Mouse (Mus musculus): ENCODE results near the gene Fxyd4. TPM values are rescaled to one million over a fixed set of nuclear protein-coding genes. Genes with fewer than 3 reads are reported as not detected.

Fxyd4 gene
- polyA plus RNA-seq, 2 experiments = not detected

GRCm38 (mm10) chr6:117956161-117956560 is 18.7 kb upstream of the Fxyd4 start:
- DNase-seq (ENCODE audit: low read depth in 3 of 3, low spot score in 3 of 3) (no peak), ATAC-seq (ENCODE audit: insufficient read depth) (no peak)
- Histone ChIP-seq H3K9me3 (ENCODE audit: control insufficient read depth, low read length) (no peaks in the 10 kb centered on the region), H3K4me2 (ENCODE audit: low read depth) (no peak overlapping the region), H3K27ac (no peak overlapping the region), H3K4me3 (ENCODE audit: insufficient read depth in 1 of 2, low read depth in 2 of 2, low read length in 2 of 2) (no peak overlapping the region), H3K9ac (replicated peaks) (no peak overlapping the region), H3K36me3 (replicated peaks; ENCODE audit: control insufficient read depth, insufficient read depth, low read depth) (no peaks in the 10 kb centered on the region), H3K27me3 (ENCODE audit: control insufficient read depth, insufficient read depth, low read length) (no peaks in the 10 kb centered on the region), H3K4me1 (replicated peaks; ENCODE audit: control insufficient read depth in 2 of 2, insufficient read depth in 2 of 2, low read length in 1 of 2) (peaks cover 0 to 5% of the 10 kb centered on the region in 2 experiments; a peak in 2 of 4 replicates)
- TF ChIP-seq CTCF (IDR thresholded peaks at IDR 0.05; ENCODE audit: low read depth) = no peak
- TF ChIP-seq EP300 (IDR thresholded peaks at IDR 0.05; ENCODE audit: low read depth) = no peak
- whole genome bisulfite sequencing (ENCODE audit: insufficient replicate concordance) = 59% methylated on average over 6 of the region's 6 CpGs

- no peak overlapping the region for H3K9ac ChIP-seq (replicated peaks)
- ATAC-seq (ENCODE audit: insufficient read depth) (no peak), DNase-seq (ENCODE audit: low read depth in 3 of 3, low spot score in 3 of 3) (no peak)
- no peak overlapping the region for H3K4me2 ChIP-seq (ENCODE audit: low read depth)
- H3K4me1 ChIP-seq (replicated peaks; ENCODE audit: control insufficient read depth in 2 of 2, insufficient read depth in 2 of 2, low read length in 1 of 2) = peaks cover 0 to 5% of the 10 kb centered on the region in 2 experiments; a peak in 2 of 4 replicates
- no peaks in the 10 kb centered on the region for H3K9me3 ChIP-seq (ENCODE audit: control insufficient read depth, low read length)
- H3K4me3 ChIP-seq (ENCODE audit: insufficient read depth in 1 of 2, low read depth in 2 of 2, low read length in 2 of 2) = no peak overlapping the region
- no peak for TF ChIP-seq EP300 (IDR thresholded peaks at IDR 0.05; ENCODE audit: low read depth)
- peak; percentile 69 for TF ChIP-seq CTCF (IDR thresholded peaks at IDR 0.05; ENCODE audit: low read depth)
- no peaks in the 10 kb centered on the region for H3K36me3 ChIP-seq (replicated peaks; ENCODE audit: control insufficient read depth, insufficient read depth, low read depth)
- 58% methylated on average over 4 of the region's 4 CpGs for WGBS (ENCODE audit: insufficient replicate concordance)
- H3K27ac ChIP-seq = no peak overlapping the region
- H3K27me3 ChIP-seq (ENCODE audit: control insufficient read depth, insufficient read depth, low read length) = no peaks in the 10 kb centered on the region
Measured at GRCm38 (mm10) chr6:117952330-117952729, 14.8 kb upstream of the Fxyd4 start.

GRCm38 (mm10) chr6:117943899-117944298 is 6.4 kb upstream of the Fxyd4 start:
- no peaks in the 10 kb centered on the region for H3K9me3 ChIP-seq (ENCODE audit: control insufficient read depth, low read length)
- no peak overlapping the region for H3K4me3 ChIP-seq (ENCODE audit: insufficient read depth in 1 of 2, low read depth in 2 of 2, low read length in 2 of 2)
- ATAC-seq (ENCODE audit: insufficient read depth) (no peak), DNase-seq (ENCODE audit: low read depth in 3 of 3, low spot score in 3 of 3) (no peak)
- TF ChIP-seq CTCF (IDR thresholded peaks at IDR 0.05; ENCODE audit: low read depth) (no peak), EP300 (IDR thresholded peaks at IDR 0.05; ENCODE audit: low read depth) (no peak)
- WGBS (ENCODE audit: insufficient replicate concordance) = 59% methylated on average over 2 of the region's 2 CpGs
- no peak overlapping the region for H3K9ac ChIP-seq (replicated peaks)
- no peak overlapping the region for H3K27ac ChIP-seq
- H3K4me2 ChIP-seq (ENCODE audit: low read depth) = no peak overlapping the region
- no peaks in the 10 kb centered on the region for H3K36me3 ChIP-seq (replicated peaks; ENCODE audit: control insufficient read depth, insufficient read depth, low read depth)
- H3K27me3 ChIP-seq (ENCODE audit: control insufficient read depth, insufficient read depth, low read length) = no peaks in the 10 kb centered on the region
- H3K4me1 ChIP-seq (replicated peaks; ENCODE audit: control insufficient read depth in 2 of 2, insufficient read depth in 2 of 2, low read length in 1 of 2) = no peaks in the 10 kb centered on the region

GRCm38 (mm10) chr6:117942769-117943168 is 5.3 kb upstream of the Fxyd4 start:
- WGBS (ENCODE audit: insufficient replicate concordance) = 77% methylated on average over 10 of the region's 10 CpGs
- no peaks in the 10 kb centered on the region for H3K9me3 ChIP-seq (ENCODE audit: control insufficient read depth, low read length)
- DNase-seq (ENCODE audit: low read depth in 3 of 3, low spot score in 3 of 3) (no peak), ATAC-seq (ENCODE audit: insufficient read depth) (no peak)
- TF ChIP-seq CTCF (IDR thresholded peaks at IDR 0.05; ENCODE audit: low read depth) (no peak), EP300 (IDR thresholded peaks at IDR 0.05; ENCODE audit: low read depth) (no peak)
- H3K27me3 ChIP-seq (ENCODE audit: control insufficient read depth, insufficient read depth, low read length) = no peaks in the 10 kb centered on the region
- H3K4me2 ChIP-seq (ENCODE audit: low read depth) = no peak overlapping the region
- H3K9ac ChIP-seq (replicated peaks) = no peak overlapping the region
- no peaks in the 10 kb centered on the region for H3K36me3 ChIP-seq (replicated peaks; ENCODE audit: control insufficient read depth, insufficient read depth, low read depth)
- no peak overlapping the region for H3K4me3 ChIP-seq (ENCODE audit: insufficient read depth in 1 of 2, low read depth in 2 of 2, low read length in 2 of 2)
- no peaks in the 10 kb centered on the region for H3K4me1 ChIP-seq (replicated peaks; ENCODE audit: control insufficient read depth in 2 of 2, insufficient read depth in 2 of 2, low read length in 1 of 2)
- no peak overlapping the region for H3K27ac ChIP-seq

GRCm38 (mm10) chr6:117938951-117939350 is 1.5 kb upstream of the Fxyd4 start:
- no peak overlapping the region for H3K4me2 ChIP-seq (ENCODE audit: low read depth)
- WGBS (ENCODE audit: insufficient replicate concordance) = 71% methylated on average over 10 of the region's 10 CpGs
- H3K4me3 ChIP-seq (ENCODE audit: insufficient read depth in 1 of 2, low read depth in 2 of 2, low read length in 2 of 2) = no peak overlapping the region
- no peak for ATAC-seq (ENCODE audit: insufficient read depth)
- H3K36me3 ChIP-seq (replicated peaks; ENCODE audit: control insufficient read depth, insufficient read depth, low read depth) = no peaks in the 10 kb centered on the region
- no peak overlapping the region for H3K9ac ChIP-seq (replicated peaks)
- no peak for DNase-seq (ENCODE audit: low read depth in 3 of 3, low spot score in 3 of 3)
- H3K4me1 ChIP-seq (replicated peaks; ENCODE audit: control insufficient read depth in 2 of 2, insufficient read depth in 2 of 2, low read length in 1 of 2) = no peaks in the 10 kb centered on the region; a peak in 1 of 4 replicates
- no peak overlapping the region for H3K27ac ChIP-seq
- H3K27me3 ChIP-seq (ENCODE audit: control insufficient read depth, insufficient read depth, low read length) = no peaks in the 10 kb centered on the region
- TF ChIP-seq CTCF (IDR thresholded peaks at IDR 0.05; ENCODE audit: low read depth) (no peak), EP300 (IDR thresholded peaks at IDR 0.05; ENCODE audit: low read depth) (no peak)
- H3K9me3 ChIP-seq (ENCODE audit: control insufficient read depth, low read length) = no peaks in the 10 kb centered on the region

Measured in liver, embryonic 14.5 days (tissue).